ENCODE assay signal across 30 mouse cellular contexts in genomic region chr13:34401031-34401430, GRCm38 (mm10).
"Had no signal": no experiment of that assay in that cellular context is flagged by ENCODE, and none has a peak within 500 bp of the region (broad histone marks: within the 10 kb centered on the region; RNA-seq: fewer than 3 reads in every experiment).

No protein-coding gene starts in this region.

- ATAC-seq: liver, postnatal 0 days; midbrain, embryonic 13.5 days; midbrain, embryonic 15.5 days; midbrain, embryonic 16.5 days had no signal

- H3K9ac ChIP-seq: limb, embryonic 12.5 days; limb, embryonic 13.5 days; limb, embryonic 15.5 days; liver, embryonic 13.5 days; liver, embryonic 14.5 days; liver, embryonic 15.5 days; liver, postnatal 0 days; lung, embryonic 14.5 days; lung, embryonic 15.5 days; midbrain, embryonic 12.5 days; midbrain, embryonic 13.5 days; midbrain, embryonic 15.5 days; neural tube, embryonic 12.5 days; neural tube, embryonic 13.5 days had no signal

- H3K4me3 ChIP-seq: limb, embryonic 10.5 days; limb, embryonic 12.5 days; limb, embryonic 13.5 days; limb, embryonic 15.5 days; liver, embryonic 13.5 days; liver, embryonic 15.5 days; lung, embryonic 15.5 days; megakaryocyte, embryonic 14.5 days; midbrain, embryonic 10.5 days; midbrain, embryonic 12.5 days; midbrain, embryonic 13.5 days; midbrain, embryonic 15.5 days; myocyte; neural tube, embryonic 12.5 days; neural tube, embryonic 13.5 days had no signal

- H3K36me3 ChIP-seq: limb, embryonic 10.5 days; limb, embryonic 12.5 days; limb, embryonic 13.5 days; limb, embryonic 15.5 days; liver, embryonic 13.5 days; liver, embryonic 15.5 days; lung, embryonic 15.5 days; midbrain, embryonic 10.5 days; midbrain, embryonic 12.5 days; midbrain, embryonic 13.5 days; midbrain, embryonic 15.5 days; neural tube, embryonic 12.5 days; neural tube, embryonic 13.5 days had no signal

- H3K4me2 ChIP-seq: limb, embryonic 12.5 days; limb, embryonic 13.5 days; limb, embryonic 15.5 days; liver, embryonic 11.5 days; liver, embryonic 13.5 days; liver, embryonic 15.5 days; lung, embryonic 14.5 days; lung, embryonic 15.5 days; midbrain, embryonic 11.5 days; midbrain, embryonic 12.5 days; midbrain, embryonic 13.5 days; midbrain, embryonic 15.5 days; neural tube, embryonic 12.5 days; neural tube, embryonic 13.5 days had no signal

- DNase-seq: left cerebral cortex, postnatal 4 days; liver; liver, embryonic 13.5 days; liver, postnatal 0 days; lung, adult 18-20 months; lung, adult 2 months; lung, embryonic 14.5 days; lung, postnatal 10 days; lung, postnatal 36 days; lung, postnatal 4 days; midbrain, embryonic 14.5 days had no signal

- H3K27ac ChIP-seq: limb, embryonic 10.5 days; limb, embryonic 12.5 days; limb, embryonic 13.5 days; limb, embryonic 15.5 days; liver, embryonic 13.5 days; liver, embryonic 14.5 days; liver, embryonic 15.5 days; lung, embryonic 15.5 days; macrophage; midbrain, embryonic 10.5 days; midbrain, embryonic 12.5 days; midbrain, embryonic 13.5 days; midbrain, embryonic 15.5 days; neural tube, embryonic 12.5 days; neural tube, embryonic 13.5 days had no signal

- H3K27me3 ChIP-seq: limb, embryonic 12.5 days; limb, embryonic 13.5 days; limb, embryonic 15.5 days; liver, embryonic 15.5 days; lung, embryonic 15.5 days; megakaryocyte, embryonic 14.5 days; midbrain, embryonic 12.5 days; midbrain, embryonic 13.5 days; midbrain, embryonic 15.5 days; neural tube, embryonic 12.5 days; neural tube, embryonic 13.5 days had no signal

- H3K4me1 ChIP-seq: midbrain, embryonic 12.5 days; midbrain, embryonic 15.5 days had no signal

- H3K9me3 ChIP-seq: limb, embryonic 10.5 days; limb, embryonic 12.5 days; limb, embryonic 13.5 days; limb, embryonic 15.5 days; liver, embryonic 13.5 days; liver, embryonic 15.5 days; lung, embryonic 15.5 days; megakaryocyte, embryonic 14.5 days; midbrain, embryonic 10.5 days; midbrain, embryonic 12.5 days; midbrain, embryonic 13.5 days; midbrain, embryonic 15.5 days; neural tube, embryonic 12.5 days; neural tube, embryonic 13.5 days had no signal
